Mouse (Mus musculus): Measurements from ENCODE around the gene Mrpl34.
A peak's percentile ranks its signal among the peaks of the same experiment; 100 is the strongest.

Gene Mrpl34

GRCm38 (mm10) chr8:71497077-71497645 lies 32.4 kb downstream of the Mrpl34 start:
- DNase-seq: no peak

- no peak for DNase-seq
Measured at GRCm38 (mm10) chr8:71497881-71498501, 33.2 kb downstream of the Mrpl34 start.

GRCm38 (mm10) chr8:71498816-71499690 lies 34.3 kb downstream of the Mrpl34 start:
- peak; percentile 58 for DNase-seq

- no peak for DNase-seq
Measured at GRCm38 (mm10) chr8:71504349-71504748, 39.6 kb downstream of the Mrpl34 start.

GRCm38 (mm10) chr8:71505326-71505725 lies 40.6 kb downstream of the Mrpl34 start:
- DNase-seq: no peak

- DNase-seq: peak; percentile 46
Measured at GRCm38 (mm10) chr8:71505979-71506378, 41.2 kb downstream of the Mrpl34 start.

- peak; percentile 70 for DNase-seq
Measured at GRCm38 (mm10) chr8:71507589-71508104, 42.9 kb downstream of the Mrpl34 start.

GRCm38 (mm10) chr8:71509316-71509715 lies 44.6 kb downstream of the Mrpl34 start:
- DNase-seq: no peak

- peak; percentile 62 for DNase-seq
Measured at GRCm38 (mm10) chr8:71511644-71512043, 46.9 kb downstream of the Mrpl34 start, which contains the start of gene Plvap. TSS of gene Plvap (minus strand) at chr8:71511752.

- DNase-seq: no peak
Measured at GRCm38 (mm10) chr8:71513018-71513754, 48.4 kb downstream of the Mrpl34 start.

- no peak for DNase-seq
Measured at GRCm38 (mm10) chr8:71515043-71515442, 50.3 kb downstream of the Mrpl34 start.
